Mouse (Mus musculus) G1E (cell line): Measurements from ENCODE around the gene Uggt1. TPM values are rescaled to one million over a fixed set of nuclear protein-coding genes. Genes with fewer than 3 reads are reported as not detected.
A peak's percentile ranks its signal among the peaks of the same experiment; 100 is the strongest.

Experiments
- ATAC-seq: 2 replicates; pipeline ENCODE4 v1.8.0; 2016; ENCODE audit warnings: mild to moderate bottlenecking; ENCODE audit not compliant: insufficient number of reproducible peaks, poor library complexity, low FRiP score, severe bottlenecking; ENCODE audit errors: extremely low read depth
- DNase-seq: peaks from one replicate; pipeline ENCODE4 v3.0.0; 2012; ENCODE audit warnings: low spot score
- H3K27me3 ChIP-seq: 2 replicates; pipeline ENCODE4 v1.6.1; 2012; ENCODE audit warnings: mild to moderate bottlenecking, low read length, inconsistent platforms; ENCODE audit not compliant: insufficient read depth
- H3K36me3 ChIP-seq: replicated peaks from 2 replicates; pipeline ENCODE3; 2012; ENCODE audit warnings: mild to moderate bottlenecking, inconsistent platforms
- H3K4me1 ChIP-seq: 2 replicates; pipeline ENCODE4 v1.6.1; 2012; ENCODE audit warnings: low read depth, low read length, inconsistent platforms, mixed read lengths; ENCODE audit not compliant: insufficient read depth
- H3K4me3 ChIP-seq: 2 replicates; pipeline ENCODE4 v1.5.1; 2012; ENCODE audit warnings: low read depth, mild to moderate bottlenecking, inconsistent platforms, low read length, moderate library complexity, mixed read lengths
- H3K9me3 ChIP-seq: replicated peaks from 2 replicates; pipeline ENCODE4 v1.6.1; 2012; ENCODE audit warnings: inconsistent platforms
- CTCF ChIP-seq: IDR thresholded peaks from 2 replicates; pipeline ENCODE4 v1.5.1; 2012; ENCODE audit warnings: low read depth, low read length, inconsistent platforms, mixed read lengths
- GATA1 ChIP-seq: IDR thresholded peaks from 2 replicates; pipeline ENCODE4 v1.6.1; 2012; ENCODE audit warnings: borderline replicate concordance, low read length, inconsistent platforms, mixed read lengths
- GATA2 ChIP-seq: IDR thresholded peaks from 2 replicates; pipeline ENCODE4 v1.6.1; 2012; ENCODE audit warnings: low read depth, low read length, inconsistent platforms, borderline replicate concordance
- POLR2AphosphoS5 ChIP-seq: IDR thresholded peaks from 2 replicates; pipeline ENCODE4 v1.6.1; 2012; ENCODE audit warnings: low read depth, low read length, inconsistent platforms; ENCODE audit not compliant: insufficient replicate concordance
- TAL1 ChIP-seq: conservative IDR thresholded peaks from 2 replicates; pipeline ENCODE4 v1.6.1; 2012; ENCODE audit warnings: low read depth, low read length, inconsistent platforms, mixed read lengths
- polyA plus RNA-seq: library from polyadenylated mRNA; stranded (reverse); fragments of >175 nt; gene quantifications from 2 replicates; pipeline ENCODE4 v1.2.3, GENCODE M21; 2012
- total RNA-seq, 2 experiments: library from RNA; stranded (forward) in 1 of 2; stranded (reverse) in 1 of 2; fragments of 200-1000 nt in 1 of 2; fragments of >200 nt in 1 of 2; fragmentation: Nextera tagmentation in 1 of 2; gene quantifications; 2 replicates each; pipeline ENCODE4 v1.2.3; 2014 to 2017

Gene Uggt1
- total RNA-seq (2014; fragmentation: Nextera tagmentation) (97.4 and 117 TPM in 2 replicates), total RNA-seq (2017) (96.4 and 97.8 TPM in 2 replicates), polyA plus RNA-seq (10.4 and 12.2 TPM in 2 replicates)

DNA sequence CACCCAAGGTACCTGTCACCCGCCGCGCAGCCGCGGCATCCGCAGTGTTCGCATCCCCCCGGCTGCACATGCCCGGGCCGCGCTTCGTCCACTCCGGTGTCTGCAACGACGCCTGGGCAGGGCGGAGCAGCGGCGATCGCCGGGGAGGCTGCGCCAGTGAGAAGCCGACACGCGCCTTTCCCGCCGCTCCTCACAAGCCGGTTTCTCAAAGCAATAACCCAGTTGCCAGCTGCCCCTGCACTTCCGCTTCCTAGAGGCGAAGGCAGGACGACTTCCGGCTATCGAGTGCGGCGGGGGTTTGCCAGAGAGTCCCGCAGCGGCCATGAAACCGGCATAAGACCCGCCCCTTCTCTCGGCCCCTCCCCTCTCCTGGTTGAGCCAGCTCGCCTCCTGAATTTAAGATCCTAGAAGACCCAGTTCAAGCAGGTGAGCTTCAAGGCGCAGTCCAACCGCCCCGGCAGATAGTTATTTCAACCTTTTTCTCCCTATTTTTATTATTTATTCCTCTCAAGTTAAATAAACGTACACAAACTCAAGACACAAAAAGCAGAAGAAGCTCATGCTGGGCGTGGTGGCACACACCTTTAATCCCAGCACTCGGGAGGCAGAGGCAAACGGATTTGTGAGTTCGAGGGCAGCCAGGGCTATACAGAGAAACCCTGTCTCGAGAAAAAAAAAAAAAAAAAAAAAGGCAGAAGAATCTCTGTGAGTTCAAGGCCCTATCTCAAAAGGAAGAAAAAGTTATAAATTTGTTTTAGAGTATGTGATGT, at the start of gene Uggt1:
Uggt1 (minus strand) TSS at position 663 of the 770 bp plus-strand sequence.
- peaks cover 52% of the 10 kb centered on the region for H3K4me1 ChIP-seq
- TF ChIP-seq TAL1 (no peak), GATA2 (no peak), POLR2AphosphoS5 (no peak), GATA1 (no peak), CTCF (no peak)
- peaks cover 27% of the 10 kb centered on the region for H3K36me3 ChIP-seq
- ATAC-seq (peak; percentile 95), DNase-seq (peak; percentile 95)
- H3K27me3 ChIP-seq = peaks cover 10% of the 10 kb centered on the region
- peak within 1 kb of the TSS; percentile 84 for H3K4me3 ChIP-seq
- no peaks in the 10 kb centered on the region for H3K9me3 ChIP-seq

DNA sequence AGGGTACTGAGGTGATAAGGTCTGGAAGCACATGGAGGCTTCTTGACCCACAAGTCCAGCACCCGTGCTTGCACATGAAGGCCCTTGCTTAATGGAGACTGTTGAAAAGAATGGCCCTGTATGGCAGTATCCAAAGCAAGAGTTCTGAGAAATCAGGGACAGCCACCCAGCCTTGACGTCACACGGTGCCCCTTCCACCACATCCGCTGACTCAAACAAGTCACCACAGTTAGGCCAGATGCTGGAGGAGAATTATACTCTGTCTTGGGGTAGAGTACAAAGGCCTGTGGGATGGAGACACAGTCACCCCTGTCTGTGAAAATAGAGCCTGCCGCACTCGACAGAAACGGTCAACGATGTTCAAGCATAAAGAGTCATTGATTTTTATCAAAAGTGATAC, 49.0 kb upstream of the Uggt1 start:
- TF ChIP-seq POLR2AphosphoS5 (no peak), GATA1 (no peak), TAL1 (no peak), CTCF (no peak), GATA2 (no peak)

DNA sequence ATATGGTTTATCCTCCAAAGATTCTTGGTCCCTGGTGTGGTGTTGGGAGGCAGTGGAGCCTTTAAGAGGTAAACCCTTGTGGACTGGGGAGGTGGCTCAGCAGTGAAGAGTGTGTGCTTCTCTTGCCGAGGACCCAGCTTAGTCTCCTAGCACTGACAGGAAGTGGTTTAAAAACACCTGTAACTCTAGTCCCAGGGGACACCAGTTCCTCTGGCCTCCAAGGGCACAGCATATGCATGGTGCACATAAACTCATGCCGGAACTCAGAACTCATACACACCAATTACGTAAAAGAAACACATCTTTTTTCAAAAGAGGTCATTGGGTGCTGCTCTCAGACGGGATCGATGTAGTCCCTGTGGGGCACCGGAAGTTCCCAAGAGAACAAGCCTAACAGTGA, 37.3 kb upstream of the Uggt1 start:
- H3K4me1 ChIP-seq = peaks cover 19% of the 10 kb centered on the region
- TF ChIP-seq CTCF (no peak), GATA1 (no peak), POLR2AphosphoS5 (no peak), TAL1 (no peak), GATA2 (no peak)
- H3K9me3 ChIP-seq = peaks cover 9% of the 10 kb centered on the region
- no peaks in the 10 kb centered on the region for H3K36me3 ChIP-seq
- H3K4me3 ChIP-seq = no peak overlapping the region
- no peak for DNase-seq
- ATAC-seq = no peak
- peaks cover 29% of the 10 kb centered on the region for H3K27me3 ChIP-seq

More for the DNA sequence above, 49.0 kb upstream of the Uggt1 start:
- Histone ChIP-seq H3K4me3 (no peak overlapping the region), H3K4me1 (peaks cover 2% of the 10 kb centered on the region; the same call in 1 of the 2 replicates), H3K27me3 (peaks cover 59% of the 10 kb centered on the region), H3K9me3 (no peaks in the 10 kb centered on the region), H3K36me3 (no peaks in the 10 kb centered on the region)
- ATAC-seq = no peak
- DNase-seq = no peak

DNA sequence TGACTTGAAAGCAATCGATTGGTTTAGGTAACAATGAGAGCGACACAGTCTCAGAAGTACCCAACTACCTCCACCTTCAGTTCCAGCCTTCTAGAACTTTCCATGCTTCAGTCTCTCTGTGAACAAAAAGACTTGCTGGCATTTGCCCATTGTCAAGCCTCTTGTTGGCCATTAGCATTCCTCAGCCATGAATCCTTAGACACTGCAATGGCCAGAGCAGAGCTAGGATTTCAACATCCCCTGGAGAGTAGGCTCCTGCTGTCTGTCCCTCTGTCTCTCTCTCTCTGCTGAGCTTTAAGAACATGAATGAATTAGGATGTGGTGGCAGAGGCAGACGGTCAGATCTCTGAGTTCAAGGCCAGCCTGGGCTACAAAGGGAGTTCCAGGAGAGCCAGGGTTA, 36.4 kb upstream of the Uggt1 start:
- no peak for TF ChIP-seq GATA1
- TF ChIP-seq TAL1 = no peak
- no peak for TF ChIP-seq GATA2
- TF ChIP-seq POLR2AphosphoS5 = no peak
- TF ChIP-seq CTCF = no peak
- Histone ChIP-seq H3K27me3 (peaks cover 29% of the 10 kb centered on the region), H3K36me3 (no peaks in the 10 kb centered on the region), H3K4me1 (peaks cover 28% of the 10 kb centered on the region), H3K9me3 (peaks cover 17% of the 10 kb centered on the region), H3K4me3 (no peak overlapping the region)
- ATAC-seq (no peak), DNase-seq (no peak)

DNA sequence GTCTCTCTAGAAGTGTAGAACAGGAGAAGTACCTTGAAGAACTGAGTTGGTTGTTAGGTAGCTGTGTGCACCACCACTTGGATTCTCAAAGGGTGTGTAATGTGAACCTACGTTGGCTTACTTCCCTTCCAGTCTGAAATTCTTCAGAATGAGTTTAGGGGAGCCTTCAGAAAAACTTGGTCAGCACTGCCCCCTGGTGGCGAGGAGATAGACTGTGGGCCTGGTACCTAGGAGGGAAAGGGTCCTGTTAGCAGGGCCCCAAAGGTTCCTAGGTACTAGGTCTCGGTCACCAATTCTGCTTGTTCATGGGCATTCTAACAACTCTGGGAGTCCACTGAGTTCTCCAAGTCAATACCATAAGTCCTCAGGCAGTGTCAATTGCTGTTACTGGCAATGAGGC, 34.7 kb upstream of the Uggt1 start:
- Histone ChIP-seq H3K4me1 (peaks cover 45% of the 10 kb centered on the region), H3K27me3 (peaks cover 22% of the 10 kb centered on the region), H3K36me3 (no peaks in the 10 kb centered on the region), H3K4me3 (no peak overlapping the region), H3K9me3 (peaks cover 13% of the 10 kb centered on the region)
- DNase-seq (peak; percentile 77), ATAC-seq (0 out of 2 replicates have a peak, but pooled peaks have one; percentile 3)
- TF ChIP-seq POLR2AphosphoS5 (no peak), CTCF (peak; percentile 86)

DNA sequence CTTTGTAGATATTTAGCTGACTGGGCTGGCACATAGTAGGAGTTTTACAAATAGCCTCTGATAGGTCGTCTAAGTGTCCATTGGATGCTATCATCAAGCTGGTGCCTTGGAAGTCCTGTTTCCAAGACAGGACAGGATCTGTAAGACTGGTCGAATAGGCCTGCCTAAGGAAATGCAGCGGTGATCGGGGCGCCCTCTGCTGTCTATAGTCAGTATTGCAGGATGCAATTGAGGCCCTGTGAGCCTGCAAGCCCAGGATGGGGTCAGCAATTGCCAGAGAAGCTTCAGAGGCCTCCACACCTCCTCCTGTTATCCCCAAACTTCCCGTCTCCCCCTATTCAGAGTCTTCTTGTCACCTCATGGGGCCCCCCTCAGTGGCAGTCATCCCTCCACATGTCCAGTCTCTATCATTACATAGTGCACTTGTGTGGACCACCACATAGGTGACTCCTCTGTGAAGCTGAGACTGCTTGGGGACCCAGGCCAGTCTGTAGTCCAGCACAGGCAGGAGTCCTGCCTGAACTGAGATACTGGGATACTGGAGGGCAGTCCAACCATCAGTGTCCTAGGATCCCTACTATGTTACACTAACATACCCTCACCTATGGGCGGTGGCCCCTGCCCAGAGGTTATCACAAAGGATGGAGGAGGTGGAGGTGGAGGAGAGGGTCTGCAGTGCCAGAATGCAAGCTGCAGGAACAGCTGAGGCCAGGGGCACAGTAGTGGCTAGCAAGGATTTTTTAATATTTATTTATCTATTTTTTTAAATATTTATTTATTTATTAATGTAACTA, 32.9 kb upstream of the Uggt1 start:
- TF ChIP-seq TAL1 (no peak), CTCF (peak; percentile 98)
- no peak for ATAC-seq

More for the DNA sequence above, 32.9 kb upstream of the Uggt1 start:
- H3K36me3 ChIP-seq = no peaks in the 10 kb centered on the region
- DNase-seq = no peak
- no peak overlapping the region for H3K4me3 ChIP-seq
- H3K27me3 ChIP-seq = peaks cover 17% of the 10 kb centered on the region
- H3K9me3 ChIP-seq = peaks cover 13% of the 10 kb centered on the region
- peaks cover 59% of the 10 kb centered on the region for H3K4me1 ChIP-seq
